Mouse (Mus musculus) adrenal gland, postnatal 25 days (tissue): ENCODE results near the gene Spty2d1. TPM values are rescaled to one million over a fixed set of nuclear protein-coding genes. Genes with fewer than 3 reads are reported as not detected.
"Not testable (repeated sequence)": the region's sequence is repeated elsewhere in the genome, so short reads cannot be mapped to it uniquely, and the experiment has no call there.

Experiments used
- DNase-seq: peaks from one replicate; pipeline ENCODE4 v3.0.0; 2021; ENCODE audit warnings: mixed read lengths
- long read RNA-seq: library from polyadenylated mRNA; stranded (forward); transcript quantifications from one replicate; pipeline ENCODE4 v2.0.0, GENCODE M21; 2021
- total RNA-seq: library from RNA; stranded (reverse); gene quantifications from 2 replicates; pipeline ENCODE4 v1.2.3, GENCODE M21; 2021

Gene Spty2d1
- total RNA-seq = 18.9 and 19.0 TPM in 2 replicates
- long read RNA-seq, full-length matches to known transcripts = 3 of 7 reads
- long read RNA-seq, partial matches to known transcripts = 1 of 7 reads
- long read RNA-seq, other reads (novel, unspliced or antisense) = 3 of 7 reads

DNA sequence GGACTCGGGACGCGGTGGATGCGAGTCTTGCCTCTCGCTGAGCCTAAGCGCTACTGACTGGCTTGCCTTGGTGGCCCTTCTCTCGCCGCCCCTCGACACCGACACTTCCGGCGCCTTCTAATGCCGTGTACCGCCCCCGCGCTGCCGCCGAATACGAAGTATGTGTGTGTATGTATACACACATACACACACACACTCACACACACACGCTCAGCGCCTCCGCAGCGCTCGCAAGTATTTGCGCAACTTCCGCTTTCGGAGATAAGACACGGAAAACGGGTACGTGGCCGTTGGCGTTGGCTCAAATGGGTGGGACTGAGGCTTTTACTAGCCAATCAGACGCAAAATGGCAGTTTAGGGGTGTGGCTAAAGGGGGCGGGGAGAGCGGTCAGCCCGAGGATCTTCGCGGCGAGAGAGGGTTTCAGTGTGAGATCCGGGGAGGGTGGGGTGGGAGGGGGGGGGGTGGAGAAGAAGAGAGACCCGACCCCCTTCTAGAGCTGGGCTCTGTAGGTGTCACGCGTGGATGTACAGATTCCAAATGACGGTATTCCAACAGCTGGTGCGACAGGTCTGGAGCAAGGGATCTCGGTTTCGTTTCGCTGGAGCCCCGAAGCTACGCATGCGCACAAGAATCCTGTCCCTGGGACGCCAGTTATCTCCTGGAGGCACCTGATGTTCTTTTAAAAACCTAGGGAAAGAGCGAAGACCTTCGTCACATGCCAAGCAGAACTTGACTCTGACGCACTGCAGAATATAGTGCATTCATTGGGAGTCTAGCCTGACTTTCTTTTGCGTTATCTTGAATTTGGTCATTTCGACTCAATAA lies at the start of gene Spty2d1:
Gene Spty2d1 (minus strand): TSS at position 244 of the 826 bp plus-strand sequence.
- DNase-seq = peak; percentile 95

GRCm38 (mm10) chr7:47056273-47056672 lies 48.1 kb upstream of the Spty2d1 start:
- DNase-seq = no peak

- no peak for DNase-seq
These were observed 47.5 kb upstream of the Spty2d1 start for GRCm38 (mm10) chr7:47055744-47056143.

- DNase-seq = peak; percentile 77
These were observed 46.5 kb upstream of the Spty2d1 start for GRCm38 (mm10) chr7:47054666-47055065.

DNA sequence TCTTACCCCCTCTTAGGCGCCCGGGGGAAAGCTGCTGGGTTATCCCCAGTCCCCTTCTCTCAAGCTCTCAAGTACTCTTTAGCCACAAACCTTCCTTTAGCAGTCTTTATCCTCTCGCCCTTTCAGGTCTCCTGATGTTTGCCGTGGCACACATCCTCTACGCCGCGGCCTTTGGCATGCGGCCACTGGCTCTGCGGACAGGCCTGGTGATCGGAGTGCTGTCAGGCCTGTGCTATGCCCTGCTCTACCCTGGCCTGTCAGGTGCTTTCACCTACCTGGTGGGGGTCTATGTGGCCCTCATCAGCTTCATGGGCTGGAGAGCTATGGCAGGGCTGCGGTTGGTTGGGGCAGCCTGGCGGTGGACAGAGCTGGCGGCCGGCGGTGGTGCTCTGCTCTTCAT lies 45.1 kb upstream of the Spty2d1 start:
- peak; percentile 59 for DNase-seq

GRCm38 (mm10) chr7:47052276-47052675 lies 44.1 kb upstream of the Spty2d1 start:
- peak; percentile 68 for DNase-seq

- no peak for DNase-seq
These were observed 43.4 kb upstream of the Spty2d1 start for GRCm38 (mm10) chr7:47051404-47052151.

DNA sequence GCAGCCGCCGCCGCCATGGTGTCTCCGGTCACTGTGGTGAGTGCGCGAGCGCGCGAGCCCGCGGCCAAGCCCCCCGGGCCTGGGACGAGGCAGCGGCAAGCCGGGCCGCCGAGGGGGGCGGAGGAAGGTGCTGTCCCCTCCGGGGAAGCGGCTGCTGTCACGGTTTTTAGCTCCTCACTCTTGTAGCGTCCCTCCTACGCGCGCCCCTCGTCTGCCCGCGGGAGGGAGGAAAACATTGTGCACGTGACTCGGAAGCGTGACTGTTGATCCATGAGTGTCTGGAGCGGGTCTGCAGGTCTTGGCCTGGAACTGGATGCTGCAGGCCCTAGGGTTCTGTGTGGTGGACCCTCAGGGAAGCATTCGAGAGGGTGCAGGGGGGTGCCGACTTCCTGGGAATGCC lies 42.6 kb upstream of the Spty2d1 start:
- peak; percentile 56 for DNase-seq

- DNase-seq = peak; percentile 96
These were observed 42.2 kb upstream of the Spty2d1 start, which contains the start of gene Tmem86a for GRCm38 (mm10) chr7:47050366-47050765. Gene Tmem86a, plus strand, starts transcription at chr7:47050601.

DNA sequence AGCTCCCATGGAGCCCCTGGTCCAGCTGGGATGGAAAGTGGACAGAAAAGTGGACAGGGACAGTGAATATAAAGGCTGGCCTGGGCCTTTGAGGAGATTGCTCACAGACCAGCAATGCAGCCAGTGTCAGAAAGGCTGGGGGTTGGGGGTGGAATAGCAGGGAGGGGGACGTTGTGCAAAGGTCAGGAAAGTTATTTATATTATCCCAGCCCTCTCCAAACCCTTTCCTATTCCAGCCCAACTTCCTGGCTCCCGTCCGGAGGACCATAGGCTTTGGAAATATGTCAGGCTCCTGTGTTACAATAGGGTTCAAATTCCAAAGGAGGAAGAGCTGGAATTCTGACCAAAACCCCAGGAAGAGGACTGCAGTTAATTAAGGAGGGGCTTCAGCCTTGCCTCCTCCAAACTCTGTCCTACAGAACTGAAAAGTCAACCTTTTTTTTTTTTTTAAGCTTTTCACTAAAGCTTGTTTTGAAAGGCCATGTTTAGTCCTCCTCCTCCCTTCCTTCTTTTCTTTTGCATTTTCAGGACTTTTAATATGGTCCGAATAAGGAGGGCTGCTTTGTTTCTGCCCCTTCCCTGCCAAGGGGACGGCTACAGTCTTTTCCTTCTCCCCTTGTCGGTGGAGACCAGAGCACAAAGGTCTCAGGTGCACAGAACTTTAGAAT lies 34.7 kb upstream of the Spty2d1 start:
- DNase-seq = no peak

DNA sequence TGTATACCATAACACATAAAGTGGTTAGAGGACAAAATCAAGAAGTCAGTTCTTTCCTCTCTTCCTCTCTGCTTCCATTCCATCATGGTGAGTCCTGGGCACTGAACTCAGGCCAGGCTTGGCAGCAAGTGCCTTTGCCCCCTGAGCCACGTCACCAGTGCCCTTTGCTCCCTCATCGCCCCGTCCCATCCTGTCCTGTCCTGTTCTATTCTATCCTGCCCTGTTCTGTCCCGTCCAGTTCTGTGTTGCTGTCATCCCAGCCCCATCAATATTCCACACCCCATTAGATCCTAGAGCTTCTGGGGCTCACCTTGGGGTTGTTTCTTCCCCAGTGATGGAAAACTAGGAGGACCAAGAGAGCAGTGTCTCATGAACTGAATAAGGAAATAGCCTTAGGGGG lies 33.9 kb upstream of the Spty2d1 start:
- DNase-seq = no peak

DNA sequence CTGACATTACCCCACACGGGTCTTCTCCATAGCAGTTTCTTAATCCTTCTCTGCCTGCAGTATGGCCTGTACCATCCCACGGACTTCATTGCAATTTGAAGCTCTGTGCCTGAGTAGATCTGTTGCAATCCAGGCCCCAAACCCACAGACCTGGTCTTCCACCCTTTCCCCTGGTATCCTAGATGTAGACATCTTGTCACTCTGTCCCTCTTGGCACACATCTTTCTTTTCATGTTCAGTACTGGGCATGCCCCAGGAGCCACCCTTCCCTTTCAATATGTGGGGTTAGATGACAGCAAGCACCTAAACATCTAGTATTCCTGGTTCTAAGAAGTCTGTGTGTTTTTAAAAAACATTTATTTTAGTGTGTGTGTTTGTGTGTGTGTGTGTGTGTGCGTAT lies 33.5 kb upstream of the Spty2d1 start:
- DNase-seq = no peak

GRCm38 (mm10) chr7:47035426-47035825 lies 27.2 kb upstream of the Spty2d1 start:
- DNase-seq = no peak

DNA sequence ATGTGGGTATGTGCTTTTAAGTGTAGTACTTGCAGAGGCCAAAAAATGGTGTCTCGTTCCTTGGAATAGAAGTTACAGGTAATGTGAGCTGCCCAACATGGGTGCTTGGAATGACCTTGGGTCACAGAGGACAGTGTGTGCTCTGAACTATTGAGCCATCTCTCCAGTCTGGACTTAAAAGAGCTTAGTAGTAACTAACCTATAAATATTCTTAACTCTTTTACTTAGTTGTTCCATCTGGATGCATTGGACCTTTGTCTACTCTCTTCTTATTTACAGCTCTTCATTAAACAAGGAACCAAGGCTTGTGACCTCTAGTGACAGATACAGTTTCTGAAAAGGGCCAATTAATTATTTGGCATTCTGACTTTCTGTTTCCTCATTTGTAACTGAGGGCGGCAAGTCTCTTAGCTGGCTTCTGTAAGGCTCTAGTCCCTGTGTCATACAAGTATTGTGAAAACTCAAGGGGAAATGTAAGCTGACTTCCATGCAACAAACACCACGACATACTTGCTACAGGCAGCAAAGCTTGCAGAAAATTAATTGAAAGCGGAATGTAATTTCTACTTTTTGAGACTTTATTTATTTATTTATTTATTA lies 26.7 kb upstream of the Spty2d1 start:
- no peak for DNase-seq

DNA sequence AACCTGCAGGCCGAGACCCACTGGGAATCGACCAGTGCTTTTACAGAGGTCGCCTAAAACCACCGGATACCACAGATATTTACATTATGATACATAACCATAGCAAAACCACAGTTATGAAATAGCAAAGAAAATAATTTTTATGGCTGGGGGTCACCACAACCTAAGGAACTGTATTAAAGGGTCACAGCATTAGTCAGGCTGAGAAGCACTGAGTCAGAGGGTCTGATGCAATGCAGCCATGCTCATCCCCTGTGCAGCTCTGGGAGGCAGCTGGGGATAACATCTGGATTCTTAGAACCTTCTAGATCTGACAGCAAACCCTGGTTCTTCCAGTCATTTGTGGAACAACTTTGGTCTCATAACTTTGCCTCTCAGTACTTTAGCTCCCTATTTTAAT lies 23.2 kb upstream of the Spty2d1 start:
- no peak for DNase-seq

GRCm38 (mm10) chr7:47030517-47031193 lies 22.4 kb upstream of the Spty2d1 start:
- DNase-seq = no peak

GRCm38 (mm10) chr7:47027520-47027919 lies 19.3 kb upstream of the Spty2d1 start:
- no peak for DNase-seq

DNA sequence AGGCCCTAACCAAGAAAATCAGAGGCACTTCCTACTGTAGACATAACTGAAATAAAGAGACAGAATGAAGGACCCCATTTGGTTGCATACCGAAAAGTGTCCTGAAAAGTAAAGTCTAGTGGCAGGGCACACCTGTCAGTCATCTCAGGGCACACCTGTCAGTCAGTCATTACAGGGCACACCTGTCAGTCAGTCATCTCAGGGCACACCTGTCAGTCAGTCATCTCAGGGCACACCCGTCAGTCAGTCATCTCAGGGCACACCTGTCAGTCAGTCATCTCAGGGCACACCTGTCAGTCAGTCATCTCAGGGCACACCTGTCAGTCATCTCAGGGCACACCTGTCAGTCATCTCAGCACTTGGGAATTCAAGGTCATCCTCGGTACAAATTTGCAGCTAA lies 18.7 kb upstream of the Spty2d1 start:
- DNase-seq = not testable (repeated sequence)

GRCm38 (mm10) chr7:47025429-47025828 lies 17.2 kb upstream of the Spty2d1 start:
- DNase-seq = no peak

- no peak for DNase-seq
These were observed 16.2 kb upstream of the Spty2d1 start for GRCm38 (mm10) chr7:47024454-47024853.

GRCm38 (mm10) chr7:47023530-47023929 lies 15.3 kb upstream of the Spty2d1 start:
- DNase-seq = peak; percentile 88

DNA sequence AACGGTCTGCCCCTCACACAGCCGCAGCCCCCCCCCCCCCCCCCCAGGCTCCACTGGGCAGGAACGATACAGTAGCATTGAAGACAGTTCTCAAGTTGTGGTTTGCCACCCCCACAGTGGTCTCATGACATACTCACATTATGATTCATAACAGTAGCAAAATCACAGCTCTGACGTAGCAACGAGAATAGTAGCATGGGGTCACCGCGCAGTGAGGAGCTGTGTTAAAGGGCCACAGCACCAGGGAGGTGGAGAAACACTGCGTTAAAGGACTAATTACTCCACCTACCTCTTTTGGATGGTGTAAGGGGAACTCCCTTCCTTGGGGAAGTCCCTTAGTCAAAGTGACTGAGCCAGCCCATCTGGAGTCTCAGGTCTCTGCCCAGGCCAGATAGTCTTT lies 14.3 kb upstream of the Spty2d1 start:
- no peak for DNase-seq
